Mouse (Mus musculus) C2C12 (cell line): ENCODE measurements around the gene Rab3ip.

Experiments
- CTCF ChIP-seq: IDR thresholded peaks from one replicate; pipeline ENCODE4 v1.5.1; 2011; ENCODE audit not compliant: control insufficient read depth, insufficient read depth, insufficient read length
- FOSL1 ChIP-seq: IDR thresholded peaks from one replicate; pipeline ENCODE4 v1.8.0; 2011; ENCODE audit warnings: mild to moderate bottlenecking, low read length; ENCODE audit not compliant: poor library complexity, insufficient read depth, severe bottlenecking
- MYOD1 ChIP-seq: IDR thresholded peaks from one replicate; pipeline ENCODE4 v1.6.1; 2011; ENCODE audit warnings: low read depth; ENCODE audit not compliant: control insufficient read depth, insufficient read length
- MYOG ChIP-seq: IDR thresholded peaks from one replicate; pipeline ENCODE4 v1.6.1; 2011; ENCODE audit not compliant: control insufficient read depth, insufficient read length; ENCODE audit errors: extremely low read depth

GRCm38 (mm10) chr10:116904503-116904908 is 46.1 kb downstream of the Rab3ip start:
- TF ChIP-seq CTCF (no peak), MYOD1 (no peak), FOSL1 (no peak), MYOG (no peak)
